Mouse (Mus musculus): Measurements from ENCODE around the gene Bcl9.

Gene Bcl9

GRCm38 (mm10) chr3:97297553-97298432 is at the start of gene Bcl9:
Bcl9 (minus strand) TSS chr3:97297917.
- DNase-seq (ENCODE audit: low read depth, low spot score): peak; percentile 90

DNA sequence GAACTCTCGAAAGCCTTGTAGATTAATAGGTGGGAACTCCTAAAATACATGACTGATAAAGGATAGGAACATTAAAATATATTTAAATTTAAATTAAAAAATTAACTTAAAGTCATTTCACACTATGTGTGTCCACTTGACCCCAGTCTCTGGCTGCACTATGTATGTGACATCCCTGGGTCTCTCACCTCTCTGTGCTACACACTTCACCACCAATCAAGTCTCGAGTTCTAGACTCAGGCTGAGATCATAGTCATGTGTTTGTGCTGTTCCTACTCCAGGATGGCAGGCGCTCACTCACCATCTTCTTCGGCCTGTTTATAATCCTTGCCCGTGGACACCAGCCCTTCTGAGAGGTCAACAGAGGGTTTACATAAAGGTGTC is 41.5 kb upstream of the Bcl9 start:
- no peak for DNase-seq (ENCODE audit: low read depth, low spot score)

GRCm38 (mm10) chr3:97338522-97339192 is 40.9 kb upstream of the Bcl9 start:
- DNase-seq (ENCODE audit: low read depth, low spot score): peak; percentile 82

DNA sequence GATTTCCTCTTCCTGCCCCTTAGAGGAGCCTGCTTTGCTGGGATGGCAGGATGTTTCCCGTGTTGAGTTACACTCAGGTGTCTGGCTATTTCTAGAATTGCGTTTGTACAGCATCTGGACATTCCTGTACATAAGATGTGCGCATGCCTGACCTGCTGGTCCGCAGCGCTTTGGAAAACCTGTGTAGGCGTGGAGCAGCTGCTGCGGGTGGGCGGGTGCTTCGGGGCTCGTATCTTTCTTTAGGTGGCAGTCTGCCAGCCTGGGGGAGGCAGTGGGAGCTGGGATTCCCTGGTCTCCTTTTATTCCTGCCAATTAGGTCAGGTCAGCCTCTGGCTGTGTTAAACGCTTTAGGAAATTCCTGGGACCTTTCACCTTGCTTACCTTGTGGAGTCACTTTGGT is 39.6 kb upstream of the Bcl9 start:
- peak; percentile 19 for DNase-seq (ENCODE audit: low read depth, low spot score)

GRCm38 (mm10) chr3:97336331-97336730 is 38.6 kb upstream of the Bcl9 start:
- DNase-seq (ENCODE audit: low read depth, low spot score): no peak

DNA sequence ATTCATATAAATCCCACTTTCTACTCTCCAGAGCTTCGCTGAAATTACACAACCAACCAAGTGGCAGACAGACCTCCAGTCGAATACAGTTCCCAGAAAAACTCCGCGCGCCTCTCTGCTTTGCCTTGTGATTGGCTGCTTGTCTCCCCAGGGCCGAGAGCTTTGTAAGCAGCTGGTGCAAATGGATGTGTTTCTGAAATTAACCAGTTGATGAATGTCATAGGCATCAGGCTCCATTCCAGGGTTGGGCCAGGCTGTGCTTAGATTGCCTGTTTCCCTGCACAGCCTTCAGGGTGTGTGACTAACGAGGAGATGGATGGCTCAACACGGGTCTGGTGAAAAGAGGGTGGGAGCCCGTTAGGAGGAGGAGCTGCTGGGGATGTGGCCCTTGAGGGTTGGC is 36.9 kb upstream of the Bcl9 start:
- DNase-seq (ENCODE audit: low read depth, low spot score): no peak

- DNase-seq (ENCODE audit: low read depth, low spot score): peak; percentile 39
Observed at GRCm38 (mm10) chr3:97332172-97332571, 34.5 kb upstream of the Bcl9 start.

DNA sequence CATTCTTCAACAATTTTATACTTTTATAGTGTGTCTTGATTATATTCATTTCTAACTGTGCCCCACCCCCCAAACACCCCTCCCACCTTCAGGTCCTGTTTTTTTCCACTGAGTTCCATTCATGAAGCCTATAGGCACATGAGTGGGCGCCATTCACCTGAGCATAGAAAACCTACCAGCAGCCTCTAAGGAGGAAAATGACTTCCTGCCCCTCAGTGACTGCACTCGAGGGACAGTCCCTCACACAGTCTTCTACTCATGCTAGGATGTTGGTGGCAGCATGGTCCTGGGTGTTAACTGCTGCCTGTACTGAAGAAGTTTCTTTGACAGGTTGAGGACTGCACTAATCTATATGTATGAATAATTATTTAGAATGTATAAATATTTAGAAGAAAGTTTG is 30.1 kb upstream of the Bcl9 start:
- DNase-seq (ENCODE audit: low read depth, low spot score): no peak

- DNase-seq (ENCODE audit: low read depth, low spot score): no peak
Observed at GRCm38 (mm10) chr3:97327356-97327755, 29.6 kb upstream of the Bcl9 start.

- no peak for DNase-seq (ENCODE audit: low read depth, low spot score)
Observed at GRCm38 (mm10) chr3:97325621-97326345, 28.1 kb upstream of the Bcl9 start.

DNA sequence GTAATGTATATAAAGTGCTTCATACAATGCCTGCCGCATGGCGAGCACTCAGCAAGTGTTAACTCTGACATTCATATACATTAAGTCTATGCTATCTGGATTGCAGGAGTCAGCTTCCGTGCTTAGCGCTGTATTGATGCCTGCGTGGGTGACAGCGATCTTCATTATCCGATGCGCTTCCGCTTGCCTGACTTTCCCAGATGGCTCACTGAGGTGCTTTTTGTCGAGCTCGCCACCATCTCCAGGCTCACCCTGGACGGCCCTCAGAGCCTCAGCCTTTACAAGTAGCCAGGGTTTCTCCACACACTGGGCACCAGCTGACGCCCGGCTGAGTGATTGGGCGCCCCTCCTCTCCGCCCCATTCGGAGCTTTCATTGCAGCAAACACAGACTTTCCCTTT is 26.3 kb upstream of the Bcl9 start:
- DNase-seq (ENCODE audit: low read depth, low spot score): no peak

GRCm38 (mm10) chr3:97317302-97317701 is 19.6 kb upstream of the Bcl9 start:
- no peak for DNase-seq (ENCODE audit: low read depth, low spot score)

GRCm38 (mm10) chr3:97313431-97313830 is 15.7 kb upstream of the Bcl9 start:
- DNase-seq (ENCODE audit: low read depth, low spot score): peak; percentile 35

DNA sequence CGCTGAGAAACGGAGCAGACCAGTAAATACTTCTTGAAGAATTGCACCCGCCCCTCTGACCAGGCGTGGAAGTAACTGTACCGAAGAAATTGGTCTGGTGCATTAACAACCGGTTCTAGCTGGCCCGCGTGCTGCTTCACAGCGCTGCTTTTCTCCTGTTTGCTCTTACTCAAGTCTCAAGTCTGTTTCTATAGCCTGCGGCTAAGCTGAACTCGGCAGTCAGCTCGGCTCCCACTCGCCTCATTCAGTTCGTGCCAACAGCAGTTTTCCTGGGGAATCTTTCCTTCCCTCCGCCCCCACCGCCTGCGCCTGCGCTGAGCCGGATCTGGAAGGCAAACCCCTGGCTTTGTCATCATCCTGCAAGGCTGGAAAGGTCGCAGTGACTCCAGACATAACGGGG is 14.3 kb upstream of the Bcl9 start:
- peak; percentile 70 for DNase-seq (ENCODE audit: low read depth, low spot score)

DNA sequence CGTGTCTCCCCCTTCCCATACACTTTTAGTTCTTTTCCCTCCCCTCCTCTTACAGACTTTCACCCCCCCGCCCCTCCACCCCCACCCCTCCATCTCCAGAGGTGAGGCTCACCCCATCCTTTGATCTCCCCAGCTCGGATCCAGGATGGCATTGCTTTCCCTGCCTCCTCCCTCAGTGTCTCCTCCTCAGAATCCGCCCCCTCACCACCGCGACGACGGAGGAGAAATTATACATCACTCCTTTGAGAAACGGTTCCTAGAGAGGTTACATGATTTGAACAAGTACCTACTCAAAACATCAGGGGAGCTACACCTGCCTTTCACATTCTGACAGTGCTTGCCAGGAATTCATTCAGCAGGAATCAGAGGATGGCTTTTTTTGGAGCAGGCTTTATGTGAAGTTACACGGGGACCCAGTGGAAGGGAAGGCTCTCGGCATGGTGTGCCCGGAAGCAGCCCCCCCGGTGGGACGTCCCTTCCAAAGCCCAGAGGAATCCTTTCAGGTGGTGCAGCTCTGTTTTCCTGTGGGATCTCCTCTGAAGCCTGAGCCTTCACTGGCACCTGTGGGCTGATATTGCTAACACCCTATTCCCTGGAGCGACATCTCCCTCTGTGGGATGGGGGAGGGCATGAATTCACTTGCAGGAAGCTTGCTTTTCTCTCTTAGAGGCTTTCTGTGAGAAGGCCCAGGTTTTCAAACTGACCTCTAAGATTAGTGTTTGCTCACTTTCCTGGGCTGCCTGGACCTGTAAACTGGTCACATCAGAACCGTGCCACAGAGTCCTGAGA is 12.2 kb upstream of the Bcl9 start:
- DNase-seq (ENCODE audit: low read depth, low spot score): no peak

GRCm38 (mm10) chr3:97308440-97308839 is 10.7 kb upstream of the Bcl9 start:
- DNase-seq (ENCODE audit: low read depth, low spot score): no peak

- DNase-seq (ENCODE audit: low read depth, low spot score): no peak
Observed at GRCm38 (mm10) chr3:97305907-97306306, 8.2 kb upstream of the Bcl9 start.

DNA sequence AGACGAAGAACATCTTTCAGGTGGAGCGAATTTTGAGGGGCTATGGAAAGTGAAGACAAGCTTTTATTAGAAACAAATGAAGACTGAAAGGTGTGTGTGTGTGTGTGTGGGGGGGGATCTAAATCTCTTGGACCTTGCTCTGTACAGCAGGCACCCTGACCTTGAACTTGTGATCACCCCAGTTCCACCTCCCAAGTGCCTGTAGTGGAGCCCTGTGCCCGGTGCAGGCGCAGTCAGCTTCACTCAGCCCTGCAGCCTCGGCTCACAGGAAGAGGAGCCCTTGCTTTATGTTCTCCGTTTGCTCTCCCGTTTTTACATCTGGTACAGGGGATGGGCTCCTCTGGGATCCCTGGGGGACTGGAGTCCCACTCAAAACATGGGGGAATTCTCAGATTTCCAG is 3.9 kb upstream of the Bcl9 start:
- peak; percentile 31 for DNase-seq (ENCODE audit: low read depth, low spot score)

DNA sequence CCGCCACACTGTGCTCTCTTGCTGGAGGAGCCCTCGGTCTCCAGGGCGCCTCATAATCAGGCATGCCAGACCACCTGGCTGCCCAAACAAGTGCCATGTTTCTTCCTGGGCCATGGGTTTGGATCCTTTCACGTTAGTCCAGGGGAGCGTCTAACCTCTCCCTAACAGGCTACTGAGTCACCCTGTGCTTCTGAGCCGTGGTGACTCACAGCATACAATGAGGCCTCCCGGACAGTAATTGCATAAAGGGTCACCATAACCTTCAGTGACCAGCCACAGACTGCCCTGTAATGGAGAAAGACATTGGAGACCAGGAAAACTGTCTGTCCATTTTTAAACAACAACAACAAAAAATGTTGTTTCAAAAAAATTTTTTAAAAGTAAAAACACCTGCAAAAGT is 2.7 kb upstream of the Bcl9 start:
- no peak for DNase-seq (ENCODE audit: low read depth, low spot score)

GRCm38 (mm10) chr3:97299885-97300284 is 2.2 kb upstream of the Bcl9 start:
- peak; percentile 23 for DNase-seq (ENCODE audit: low read depth, low spot score)

- DNase-seq (ENCODE audit: low read depth, low spot score): no peak
Observed at GRCm38 (mm10) chr3:97298856-97299465, 1.2 kb upstream of the Bcl9 start.

Data from R1 (cell line).